Mouse (Mus musculus): Measurements from ENCODE around the gene Lsm14a. TPM values are rescaled to one million over a fixed set of nuclear protein-coding genes. Genes with fewer than 3 reads are reported as not detected.

Lsm14a gene
- 67.4 and 84.3 TPM in 2 replicates for polyA plus RNA-seq (2016; fragmentation: Nextera tagmentation; extraction: Ambion mirVana)

- Histone ChIP-seq H3K27me3 (ENCODE audit: insufficient read depth, poor library complexity, severe bottlenecking) (no peaks in the 10 kb centered on the region), H3K4me3 (no peak within 1 kb of the TSS), H3K9me3 (no peaks in the 10 kb centered on the region), H3K36me3 (no peaks in the 10 kb centered on the region), H3K27ac (no peak within 1 kb of the TSS), H3K4me1 (peaks cover 10% of the 10 kb centered on the region; the same call in 1 of the 2 replicates)
- DNase-seq (ENCODE audit: low spot score): peak; percentile 66
Measured at GRCm38 (mm10) chr7:34393215-34393614, at the start of gene Lsm14a. Gene Lsm14a (minus strand): TSS chr7:34393315.

- Histone ChIP-seq H3K4me1 (no peaks in the 10 kb centered on the region), H3K36me3 (no peaks in the 10 kb centered on the region), H3K27me3 (ENCODE audit: insufficient read depth, poor library complexity, severe bottlenecking) (0 out of 2 replicates have a peak, but pooled peaks cover 2% of the 10 kb centered on the region), H3K27ac (no peak overlapping the region), H3K9me3 (no peaks in the 10 kb centered on the region), H3K4me3 (no peak overlapping the region)
- no peak for DNase-seq (ENCODE audit: low spot score)
- WGBS: 39% methylated on average over 6 of the region's 6 CpGs
Measured at GRCm38 (mm10) chr7:34438903-34439302, 45.8 kb upstream of the Lsm14a start.

GRCm38 (mm10) chr7:34433597-34433996 is 40.5 kb upstream of the Lsm14a start:
- H3K27me3 ChIP-seq (ENCODE audit: insufficient read depth, poor library complexity, severe bottlenecking): 0 out of 2 replicates have a peak, but pooled peaks cover 2% of the 10 kb centered on the region
- no peaks in the 10 kb centered on the region for H3K4me1 ChIP-seq
- no peaks in the 10 kb centered on the region for H3K36me3 ChIP-seq
- DNase-seq (ENCODE audit: low spot score): no peak
- H3K4me3 ChIP-seq: no peak overlapping the region
- H3K27ac ChIP-seq: no peak overlapping the region
- 66% methylated on average over 1 of the region's 1 CpGs for WGBS
- H3K9me3 ChIP-seq: no peaks in the 10 kb centered on the region

GRCm38 (mm10) chr7:34421201-34421600 is 28.1 kb upstream of the Lsm14a start:
- Histone ChIP-seq H3K4me1 (no peaks in the 10 kb centered on the region), H3K36me3 (no peaks in the 10 kb centered on the region), H3K27me3 (ENCODE audit: insufficient read depth, poor library complexity, severe bottlenecking) (no peaks in the 10 kb centered on the region), H3K27ac (no peak overlapping the region), H3K9me3 (peaks cover 6% of the 10 kb centered on the region; the same call in 1 of the 2 replicates), H3K4me3 (no peak overlapping the region)
- no peak for DNase-seq (ENCODE audit: low spot score)
- 68% methylated on average over 2 of the region's 2 CpGs for WGBS

- WGBS: 12% methylated on average over 8 of the region's 8 CpGs
- Histone ChIP-seq H3K4me1 (no peaks in the 10 kb centered on the region), H3K36me3 (no peaks in the 10 kb centered on the region), H3K27me3 (ENCODE audit: insufficient read depth, poor library complexity, severe bottlenecking) (no peaks in the 10 kb centered on the region), H3K27ac (no peak overlapping the region), H3K9me3 (no peaks in the 10 kb centered on the region), H3K4me3 (no peak overlapping the region)
- DNase-seq (ENCODE audit: low spot score): peak; percentile 84
Measured at GRCm38 (mm10) chr7:34407492-34407891, 14.4 kb upstream of the Lsm14a start.

GRCm38 (mm10) chr7:34403876-34404275 is 10.8 kb upstream of the Lsm14a start:
- no peaks in the 10 kb centered on the region for H3K9me3 ChIP-seq
- 69% methylated on average over 11 of the region's 11 CpGs for WGBS
- no peak overlapping the region for H3K27ac ChIP-seq
- DNase-seq (ENCODE audit: low spot score): no peak
- H3K4me1 ChIP-seq: no peaks in the 10 kb centered on the region
- no peak overlapping the region for H3K4me3 ChIP-seq
- no peaks in the 10 kb centered on the region for H3K36me3 ChIP-seq
- H3K27me3 ChIP-seq (ENCODE audit: insufficient read depth, poor library complexity, severe bottlenecking): no peaks in the 10 kb centered on the region

GRCm38 (mm10) chr7:34400070-34400469 is 7.0 kb upstream of the Lsm14a start:
- H3K4me3 ChIP-seq: no peak overlapping the region
- no peaks in the 10 kb centered on the region for H3K27me3 ChIP-seq (ENCODE audit: insufficient read depth, poor library complexity, severe bottlenecking)
- H3K27ac ChIP-seq: no peak overlapping the region
- no peak for DNase-seq (ENCODE audit: low spot score)
- no peaks in the 10 kb centered on the region for H3K9me3 ChIP-seq
- WGBS: 43% methylated on average over 3 of the region's 4 CpGs
- no peaks in the 10 kb centered on the region for H3K4me1 ChIP-seq
- H3K36me3 ChIP-seq: no peaks in the 10 kb centered on the region

- no peak overlapping the region for H3K27ac ChIP-seq
- no peaks in the 10 kb centered on the region for H3K9me3 ChIP-seq
- no peaks in the 10 kb centered on the region for H3K4me1 ChIP-seq
- no peaks in the 10 kb centered on the region for H3K27me3 ChIP-seq (ENCODE audit: insufficient read depth, poor library complexity, severe bottlenecking)
- peak; percentile 31 for DNase-seq (ENCODE audit: low spot score)
- WGBS: 75% methylated on average over 5 of the region's 5 CpGs
- H3K36me3 ChIP-seq: no peaks in the 10 kb centered on the region
- no peak overlapping the region for H3K4me3 ChIP-seq
Measured at GRCm38 (mm10) chr7:34398831-34399230, 5.7 kb upstream of the Lsm14a start.

GRCm38 (mm10) chr7:34396791-34397190 is 3.7 kb upstream of the Lsm14a start:
- H3K4me1 ChIP-seq: no peaks in the 10 kb centered on the region
- H3K36me3 ChIP-seq: no peaks in the 10 kb centered on the region
- no peak overlapping the region for H3K27ac ChIP-seq
- DNase-seq (ENCODE audit: low spot score): peak; percentile 58
- H3K27me3 ChIP-seq (ENCODE audit: insufficient read depth, poor library complexity, severe bottlenecking): no peaks in the 10 kb centered on the region
- no peaks in the 10 kb centered on the region for H3K9me3 ChIP-seq
- H3K4me3 ChIP-seq: no peak overlapping the region
- 64% methylated on average over 3 of the region's 3 CpGs for WGBS

- Histone ChIP-seq H3K4me3 (no peak overlapping the region), H3K36me3 (no peaks in the 10 kb centered on the region), H3K4me1 (peaks cover 5% of the 10 kb centered on the region; the same call in 1 of the 2 replicates), H3K9me3 (no peaks in the 10 kb centered on the region), H3K27me3 (ENCODE audit: insufficient read depth, poor library complexity, severe bottlenecking) (no peaks in the 10 kb centered on the region), H3K27ac (no peak overlapping the region)
- 82% methylated on average over 6 of the region's 6 CpGs for WGBS
- no peak for DNase-seq (ENCODE audit: low spot score)
Measured at GRCm38 (mm10) chr7:34395761-34396160, 2.6 kb upstream of the Lsm14a start.

- Histone ChIP-seq H3K36me3 (no peaks in the 10 kb centered on the region), H3K9me3 (no peaks in the 10 kb centered on the region), H3K4me3 (no peak overlapping the region), H3K4me1 (peaks cover 10% of the 10 kb centered on the region; the same call in 1 of the 2 replicates), H3K27me3 (ENCODE audit: insufficient read depth, poor library complexity, severe bottlenecking) (no peaks in the 10 kb centered on the region), H3K27ac (no peak overlapping the region)
- DNase-seq (ENCODE audit: low spot score): peak; percentile 55
- WGBS: 77% methylated on average over 5 of the region's 5 CpGs
Measured at GRCm38 (mm10) chr7:34394636-34395035, 1.5 kb upstream of the Lsm14a start.

- H3K27me3 ChIP-seq (ENCODE audit: insufficient read depth, poor library complexity, severe bottlenecking): no peaks in the 10 kb centered on the region
- no peak overlapping the region for H3K4me3 ChIP-seq
- DNase-seq (ENCODE audit: low spot score): peak; percentile 9
- 82% methylated on average over 2 of the region's 2 CpGs for WGBS
- no peaks in the 10 kb centered on the region for H3K36me3 ChIP-seq
- H3K4me1 ChIP-seq: peaks cover 10% of the 10 kb centered on the region; the same call in 1 of the 2 replicates
- H3K27ac ChIP-seq: no peak overlapping the region
- no peaks in the 10 kb centered on the region for H3K9me3 ChIP-seq
Measured at GRCm38 (mm10) chr7:34394091-34394490, 976 bp upstream of the Lsm14a start.

- H3K9me3 ChIP-seq: no peaks in the 10 kb centered on the region
- H3K4me1 ChIP-seq: peaks cover 16% of the 10 kb centered on the region; the same call in 1 of the 2 replicates
- no peaks in the 10 kb centered on the region for H3K27me3 ChIP-seq (ENCODE audit: insufficient read depth, poor library complexity, severe bottlenecking)
- H3K4me3 ChIP-seq: no peak overlapping the region
- WGBS: 64% methylated on average over 4 of the region's 4 CpGs
- no peak overlapping the region for H3K27ac ChIP-seq
- no peaks in the 10 kb centered on the region for H3K36me3 ChIP-seq
- peak; percentile 19 for DNase-seq (ENCODE audit: low spot score)
Measured at GRCm38 (mm10) chr7:34392335-34392734, 780 bp downstream of the Lsm14a start.

GRCm38 (mm10) chr7:34391711-34392110 is 1.4 kb downstream of the Lsm14a start:
- H3K27me3 ChIP-seq (ENCODE audit: insufficient read depth, poor library complexity, severe bottlenecking): no peaks in the 10 kb centered on the region
- H3K36me3 ChIP-seq: no peaks in the 10 kb centered on the region
- WGBS: 68% methylated on average over 4 of the region's 4 CpGs
- no peaks in the 10 kb centered on the region for H3K9me3 ChIP-seq
- no peak overlapping the region for H3K27ac ChIP-seq
- peaks cover 22% of the 10 kb centered on the region for H3K4me1 ChIP-seq
- peak; percentile 56 for DNase-seq (ENCODE audit: low spot score)
- no peak overlapping the region for H3K4me3 ChIP-seq

Data from heart, embryonic 10.5 days (tissue).